Mouse (Mus musculus): ENCODE measurements at regions not wholly inside any gene's neighbourhood (a gene's known extent, or its start where the extent isn't known, plus 50 kb on each side); places are given as distances from the start of the nearest gene placed in this dataset.

- no peak for TF ChIP-seq CTCF (conservative IDR thresholded peaks at IDR 0.05; ENCODE audit: low read length)
- no peak for TF ChIP-seq NANOG (IDR thresholded peaks at IDR 0.05; ENCODE audit: borderline replicate concordance, low read length)
- no peak for TF ChIP-seq POU5F1 (IDR thresholded peaks at IDR 0.05; ENCODE audit: borderline replicate concordance, low read length)
Measured at GRCm38 (mm10) chr3:149736069-149736468, 745.7 kb upstream of the Adgrl2 start.
